Mouse (Mus musculus) bone marrow macrophage, adult 2 months (primary cell): ENCODE measurements around the gene Tor4a. TPM values are rescaled to one million over a fixed set of nuclear protein-coding genes. Genes with fewer than 3 reads are reported as not detected.

Experiments
- H3K27ac ChIP-seq: 2 replicates; pipeline ENCODE4 v1.5.1; 2012; ENCODE audit warnings: low read depth, low read length; ENCODE audit not compliant: insufficient read depth
- H3K4me1 ChIP-seq: 2 replicates; pipeline ENCODE4 v1.6.1; 2012; ENCODE audit warnings: low read length; ENCODE audit not compliant: control insufficient read depth, insufficient read depth
- H3K4me3 ChIP-seq: 2 replicates; pipeline ENCODE4 v1.5.1; 2012; ENCODE audit warnings: mild to moderate bottlenecking, low read length, moderate library complexity; ENCODE audit not compliant: insufficient read depth
- CTCF ChIP-seq: IDR thresholded peaks from 2 replicates; pipeline ENCODE4 v1.5.1; 2012; ENCODE audit warnings: low read depth, mild to moderate bottlenecking, low read length, moderate library complexity
- POLR2A ChIP-seq: IDR thresholded peaks from 2 replicates; pipeline ENCODE4 v1.6.1; 2012; ENCODE audit warnings: mild to moderate bottlenecking, low read depth, low read length, borderline replicate concordance
- polyA plus RNA-seq: library from polyadenylated mRNA; stranded (reverse); fragments of >200 nt; gene quantifications from 2 replicates; pipeline ENCODE4 v1.2.4, GENCODE M21; 2012; ENCODE audit not compliant: missing spikeins, insufficient read depth, insufficient read length

Gene Tor4a
- polyA plus RNA-seq, 1 experiment = 73.2 TPM

DNA sequence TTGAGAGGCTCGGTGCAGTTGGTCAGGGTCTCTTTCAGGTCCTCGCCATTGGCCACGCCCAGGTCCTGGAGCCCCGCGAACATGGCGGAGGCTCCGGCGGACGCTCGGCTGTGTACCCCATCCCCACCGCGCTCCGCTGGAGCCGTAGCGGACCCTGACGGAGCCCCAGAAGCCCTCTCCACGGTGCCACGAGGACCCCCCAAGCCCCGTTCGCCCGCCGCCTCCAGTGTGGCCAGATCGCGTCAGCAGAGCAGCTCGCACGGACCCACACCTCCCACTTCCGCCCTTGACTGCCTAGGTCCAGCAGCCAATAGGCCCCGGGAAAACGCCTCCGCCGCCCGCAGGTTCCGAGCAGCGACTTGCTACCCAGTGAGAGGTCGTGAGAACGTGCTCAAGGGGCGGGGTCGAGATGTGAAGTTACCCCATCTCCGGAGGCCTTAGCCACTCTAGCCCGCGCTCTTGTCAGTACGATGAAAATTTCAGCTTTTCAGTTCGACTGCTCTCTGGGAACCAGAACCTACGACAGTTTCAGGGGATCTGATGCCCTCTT, 14.5 kb upstream of the Tor4a start, which contains the start of gene Nelfb:
Gene Nelfb (minus strand): TSS at position 369 of the 550 bp plus-strand sequence.
- Histone ChIP-seq H3K4me3 (peak within 1 kb of the TSS; percentile 97), H3K4me1 (peaks cover 11% of the 10 kb centered on the region), H3K27ac (peak within 1 kb of the TSS; percentile 58)
- TF ChIP-seq POLR2A (no peak), CTCF (no peak)

DNA sequence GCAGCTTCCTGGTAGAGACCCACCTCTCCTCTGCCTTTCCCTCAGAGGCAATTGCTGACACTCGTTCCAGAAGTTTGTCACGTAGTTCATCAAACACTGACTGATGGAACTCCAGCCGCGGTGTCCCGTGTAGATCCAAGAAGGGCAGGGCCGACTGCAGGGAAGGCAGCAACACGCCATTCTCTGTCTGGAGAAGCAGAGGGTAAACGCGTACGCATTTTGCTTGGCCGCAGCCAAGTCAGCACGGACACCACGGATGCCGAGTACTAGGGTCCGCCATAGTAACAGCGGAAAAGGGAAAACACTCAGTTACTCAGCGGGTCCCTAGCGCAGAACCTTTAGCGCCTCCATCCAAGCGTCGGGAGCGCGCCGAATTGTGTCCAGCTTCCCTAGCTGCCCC, 14.0 kb upstream of the Tor4a start:
- H3K4me1 ChIP-seq = peaks cover 11% of the 10 kb centered on the region
- H3K27ac ChIP-seq = peak overlapping the region; percentile 58; the same call in 1 of the 2 replicates
- peak overlapping the region; percentile 97 for H3K4me3 ChIP-seq
- no peak for TF ChIP-seq CTCF
- no peak for TF ChIP-seq POLR2A

DNA sequence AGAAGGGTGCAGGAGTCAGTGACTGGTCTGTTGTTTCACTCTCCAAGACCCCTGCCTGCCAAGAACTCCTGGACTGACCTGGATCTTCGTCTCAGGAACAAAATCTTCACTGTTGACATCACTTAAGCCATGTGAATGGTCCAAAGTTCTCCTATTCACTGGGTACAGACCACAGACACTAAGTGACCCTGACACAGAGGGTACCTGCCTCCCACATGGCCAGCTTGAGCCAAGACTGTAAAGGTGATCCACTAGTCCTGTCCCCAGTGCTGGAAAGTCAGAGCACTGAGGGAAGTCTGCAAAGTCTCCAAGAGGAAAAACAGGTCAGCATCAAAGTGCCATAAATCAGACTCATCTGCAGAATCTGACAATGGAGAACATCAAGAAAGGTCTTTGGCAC, 10.9 kb upstream of the Tor4a start:
- TF ChIP-seq POLR2A (no peak), CTCF (no peak)
- peaks cover 11% of the 10 kb centered on the region for H3K4me1 ChIP-seq
- H3K4me3 ChIP-seq = no peak overlapping the region
- H3K27ac ChIP-seq = no peak overlapping the region

DNA sequence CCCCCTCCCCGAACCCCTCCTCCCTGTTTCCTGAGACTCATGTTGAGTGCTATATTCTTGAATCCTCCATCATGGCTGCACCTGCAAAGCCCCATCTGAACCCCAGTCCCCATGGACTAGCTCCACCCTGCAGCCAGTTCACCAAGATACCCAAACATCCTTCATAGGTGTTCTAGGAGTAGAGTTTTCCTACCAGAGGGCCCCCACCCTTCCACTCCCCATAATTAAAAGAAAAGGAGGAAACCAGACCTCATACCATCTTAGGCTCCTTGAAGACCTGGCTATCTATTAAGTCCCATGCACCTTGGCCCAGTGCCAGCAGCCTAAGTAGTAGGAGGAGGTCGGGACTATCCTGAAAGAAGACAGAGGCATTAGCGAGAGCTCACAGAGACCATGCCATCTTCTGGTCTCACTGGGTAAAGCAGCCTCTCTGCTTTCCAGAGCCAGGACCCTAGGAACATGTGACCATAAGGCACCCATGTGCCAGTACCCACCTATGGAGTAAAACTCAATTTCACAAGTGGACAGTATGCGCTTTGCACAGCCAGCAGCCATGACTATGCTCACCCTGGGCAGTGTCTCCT, 7.0 kb upstream of the Tor4a start:
- Histone ChIP-seq H3K4me3 (no peak overlapping the region), H3K27ac (no peak overlapping the region), H3K4me1 (peaks cover 3% of the 10 kb centered on the region; the same call in 1 of the 2 replicates)
- TF ChIP-seq POLR2A = no peak
- TF ChIP-seq CTCF = no peak

DNA sequence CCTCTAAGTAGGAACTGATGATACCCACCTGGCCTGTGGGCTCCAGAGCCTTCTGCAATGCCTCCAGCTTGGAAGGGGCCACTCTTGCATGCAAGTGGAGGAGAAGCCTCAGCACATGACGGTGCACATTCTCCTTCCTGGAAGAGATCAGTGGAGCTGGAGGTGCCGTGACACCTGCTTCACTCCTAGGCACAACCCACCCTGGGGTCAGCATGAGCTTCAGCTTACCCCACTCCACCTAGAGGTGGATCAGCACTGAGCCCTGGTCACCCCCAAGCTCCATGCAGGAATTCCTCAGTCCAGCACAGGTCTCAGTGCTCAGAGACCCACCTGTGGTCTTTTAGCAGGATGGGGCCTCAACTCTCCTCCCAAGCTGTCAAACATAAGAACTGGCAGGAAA, 3.9 kb upstream of the Tor4a start:
- H3K27ac ChIP-seq = no peak overlapping the region
- no peak for TF ChIP-seq CTCF
- TF ChIP-seq POLR2A = no peak
- no peak overlapping the region for H3K4me3 ChIP-seq
- peaks cover 15% of the 10 kb centered on the region for H3K4me1 ChIP-seq

DNA sequence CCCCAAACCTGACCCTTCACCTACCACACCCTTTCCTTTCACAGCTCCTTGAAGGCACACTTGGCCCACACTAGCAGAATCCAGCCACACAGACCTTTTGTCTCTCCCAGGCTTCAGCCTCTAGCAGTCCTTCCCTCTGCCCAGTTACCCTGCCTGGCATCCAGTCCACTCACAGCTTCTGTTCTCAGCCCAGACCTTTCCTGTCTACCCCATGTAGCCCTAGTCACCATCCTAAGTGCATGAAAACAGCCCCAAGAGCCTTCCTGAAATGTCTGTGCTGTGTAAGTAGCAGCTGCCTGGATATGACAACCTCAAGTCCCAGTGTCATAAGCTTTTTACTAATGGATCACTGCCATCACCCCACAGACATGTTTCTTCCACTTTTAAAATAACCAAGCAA, 1.3 kb upstream of the Tor4a start:
- no peak for TF ChIP-seq POLR2A
- TF ChIP-seq CTCF = no peak
- Histone ChIP-seq H3K27ac (peak overlapping the region; percentile 87; the same call in 1 of the 2 replicates), H3K4me1 (peaks cover 21% of the 10 kb centered on the region), H3K4me3 (no peak overlapping the region)

DNA sequence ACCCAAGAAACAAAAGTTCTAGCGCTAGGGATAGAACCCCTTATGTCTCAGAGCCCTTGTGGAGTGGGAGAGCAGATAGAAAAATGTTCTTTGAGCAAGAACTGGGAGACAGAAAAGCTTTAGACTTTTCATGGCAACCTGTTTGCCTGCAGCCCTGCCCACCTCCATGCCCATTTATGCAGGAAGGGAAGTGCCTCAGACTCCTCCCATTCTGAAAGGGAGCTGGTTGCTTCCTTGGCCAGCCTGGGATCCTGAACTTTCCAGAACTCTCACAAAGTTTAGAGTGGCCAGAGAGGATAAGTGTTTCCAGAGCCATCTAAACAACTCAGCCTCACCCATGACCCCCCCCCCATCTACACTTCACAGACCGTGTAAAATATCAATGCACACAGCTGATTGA, 505 bp upstream of the Tor4a start:
- H3K4me3 ChIP-seq = peak overlapping the region; percentile 76

DNA sequence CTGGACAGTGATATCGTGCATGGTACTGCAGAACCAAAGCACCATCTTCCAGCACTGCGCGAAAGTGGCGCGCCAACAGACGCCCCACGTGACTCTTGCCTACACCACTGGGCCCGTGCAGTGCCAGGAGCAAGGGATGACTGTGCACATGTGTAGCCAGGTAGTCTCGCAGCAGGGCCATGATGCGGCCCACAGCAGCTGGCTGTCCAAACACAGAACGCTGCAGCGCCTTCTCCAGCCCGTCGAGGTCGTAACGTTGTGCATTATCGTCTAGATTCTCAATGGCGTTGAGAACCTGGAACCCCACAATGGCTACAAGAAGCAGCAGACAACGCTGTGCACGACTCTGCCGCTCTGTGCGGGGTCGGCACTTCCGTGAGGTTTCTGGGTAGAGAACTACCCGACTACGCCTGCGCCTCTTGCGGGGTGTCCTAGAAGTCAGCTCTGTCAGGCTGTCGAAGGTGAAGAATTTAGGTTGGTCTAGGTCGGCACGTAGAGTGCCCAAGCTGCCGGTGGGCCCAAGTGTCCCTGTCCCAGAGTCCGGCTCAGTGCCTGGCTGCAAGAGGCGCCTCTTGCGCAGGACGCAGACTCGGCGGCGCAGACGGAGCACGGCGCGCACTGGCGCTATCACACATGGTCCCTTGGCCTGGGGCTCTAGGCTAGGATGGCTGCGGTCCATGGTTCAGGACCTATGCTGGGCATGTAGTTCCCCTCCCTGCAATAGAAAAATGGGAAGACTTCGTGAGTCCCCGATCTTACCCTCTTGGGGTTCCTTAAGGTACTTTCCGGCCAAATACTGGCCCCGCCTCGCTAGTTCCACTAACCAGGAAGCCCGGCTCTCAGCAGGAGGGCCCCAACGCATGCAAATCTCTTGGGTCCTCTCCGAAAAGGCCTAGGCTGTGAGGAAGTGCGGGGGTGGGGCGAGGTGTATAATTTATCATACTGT, 1.2 kb downstream of the Tor4a start:
- no peak for TF ChIP-seq CTCF
- no peak for TF ChIP-seq POLR2A
- H3K4me1 ChIP-seq = peaks cover 21% of the 10 kb centered on the region
- H3K27ac ChIP-seq = peak overlapping the region; percentile 87
- H3K4me3 ChIP-seq = peak overlapping the region; percentile 76

More for the DNA sequence above, 505 bp upstream of the Tor4a start:
- Histone ChIP-seq H3K27ac (peak overlapping the region; percentile 87), H3K4me1 (peaks cover 21% of the 10 kb centered on the region)
- TF ChIP-seq POLR2A (no peak), CTCF (no peak)

DNA sequence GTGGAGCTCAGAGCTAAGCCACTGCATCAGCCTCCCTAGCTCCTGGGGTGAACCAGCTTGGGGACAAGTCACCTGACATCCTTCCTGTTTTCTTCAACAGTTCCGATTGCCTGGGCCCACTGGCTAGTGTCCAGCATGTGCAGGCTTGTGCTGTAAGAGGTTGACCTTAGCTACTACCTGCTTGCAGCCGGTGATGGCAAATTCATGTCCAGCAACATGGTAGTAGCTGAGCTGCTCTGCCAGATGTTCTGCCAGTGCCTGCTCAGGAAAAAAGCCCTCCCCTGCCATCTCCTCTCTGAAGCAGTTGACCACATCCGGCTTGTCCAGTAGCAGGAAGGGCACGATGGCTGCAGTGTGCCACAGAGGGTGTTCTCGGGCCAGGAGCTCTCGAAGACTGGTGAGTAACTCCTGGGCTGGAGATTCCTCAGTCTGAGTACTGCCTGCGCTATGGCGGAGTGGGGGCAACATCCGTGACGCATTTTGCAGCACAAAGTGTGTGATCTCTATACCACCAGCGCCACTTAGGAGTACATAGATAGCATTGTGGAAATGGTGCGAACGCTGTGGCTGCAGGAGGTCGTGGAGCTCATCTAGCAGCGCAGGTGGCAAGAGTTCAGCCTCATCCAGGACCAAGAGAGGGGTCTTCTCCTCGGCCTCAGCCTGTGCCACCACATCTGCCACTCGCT, 2.1 kb downstream of the Tor4a start:
- peak overlapping the region; percentile 87 for H3K27ac ChIP-seq
- H3K4me1 ChIP-seq = peaks cover 21% of the 10 kb centered on the region
- peak overlapping the region; percentile 76 for H3K4me3 ChIP-seq
- TF ChIP-seq POLR2A = 0 out of 2 replicates have a peak, but pooled peaks have one; percentile 40
- TF ChIP-seq CTCF = no peak
